Mouse (Mus musculus) heart, adult 2 months (tissue): Measurements from ENCODE around the gene Erp27.

ENCODE experiments used
- CTCF ChIP-seq: fragments of 200-600 bp; IDR thresholded peaks from 2 replicates; pipeline ENCODE4 v1.8.1; 2022; ENCODE audit warnings: antibody characterized with exemption, mild to moderate bottlenecking, moderate library complexity
- EP300 ChIP-seq: fragments of 200-500 bp; IDR thresholded peaks from 2 replicates; pipeline ENCODE4 v1.6.1; 2011; ENCODE audit warnings: low read depth, low read length, control low read depth; ENCODE audit not compliant: insufficient read depth

DNA sequence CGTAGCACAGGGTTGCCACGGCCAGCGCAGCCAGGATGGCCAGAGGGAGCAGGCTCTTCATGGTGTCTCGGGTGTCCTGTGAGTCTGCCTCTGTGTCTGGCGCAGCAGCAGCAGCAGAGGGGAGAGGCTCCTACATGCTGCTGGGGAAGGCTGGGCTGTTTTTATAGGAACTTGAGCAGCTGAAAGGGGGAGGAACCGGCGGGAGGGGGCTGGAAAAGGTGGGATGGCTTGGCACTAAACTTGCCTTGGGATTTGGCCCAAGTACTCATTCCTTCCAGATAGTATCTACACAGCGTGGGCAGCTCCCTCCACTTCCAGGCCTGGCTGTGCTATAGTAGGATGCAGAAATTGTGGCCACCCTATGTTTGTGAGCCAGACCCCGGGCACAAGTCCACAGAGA lies 46.3 kb downstream of the Erp27 start, which contains the start of gene Mgp:
- TF ChIP-seq CTCF: no peak
- 0 out of 2 replicates have a peak, but pooled peaks have one; percentile 33 for TF ChIP-seq EP300
